Mouse (Mus musculus) thymus, postnatal 14 days (tissue): ENCODE measurements around the gene Rnf19b.

ENCODE experiments used
- DNase-seq: peaks from one replicate; pipeline ENCODE4 v3.0.0; 2021

Rnf19b gene

GRCm38 (mm10) chr4:129058207-129059092, at the start of gene Rnf19b:
Gene Rnf19b, plus strand, starts transcription at chr4:129058271.
- DNase-seq: peak; percentile 65

- DNase-seq: no peak
These were observed 49.4 kb upstream of the Rnf19b start for GRCm38 (mm10) chr4:129008672-129009071.

- no peak for DNase-seq
These were observed 48.5 kb upstream of the Rnf19b start for GRCm38 (mm10) chr4:129009521-129009920.

- DNase-seq: no peak
These were observed 46.4 kb upstream of the Rnf19b start for GRCm38 (mm10) chr4:129011604-129012121.

- DNase-seq: no peak
These were observed 44.8 kb upstream of the Rnf19b start for GRCm38 (mm10) chr4:129013151-129013864.

- DNase-seq: no peak
These were observed 41.7 kb upstream of the Rnf19b start for GRCm38 (mm10) chr4:129016329-129016728.

GRCm38 (mm10) chr4:129017150-129017549, 40.9 kb upstream of the Rnf19b start:
- DNase-seq: no peak

- no peak for DNase-seq
These were observed 39.2 kb upstream of the Rnf19b start for GRCm38 (mm10) chr4:129018788-129019435.

- DNase-seq: no peak
These were observed 38.3 kb upstream of the Rnf19b start for GRCm38 (mm10) chr4:129019788-129020187.

GRCm38 (mm10) chr4:129020454-129020853, 37.6 kb upstream of the Rnf19b start:
- no peak for DNase-seq

- DNase-seq: no peak
These were observed 36.6 kb upstream of the Rnf19b start for GRCm38 (mm10) chr4:129021426-129021825.

GRCm38 (mm10) chr4:129021886-129022285, 36.2 kb upstream of the Rnf19b start:
- DNase-seq: no peak

- DNase-seq: no peak
These were observed 34.2 kb upstream of the Rnf19b start for GRCm38 (mm10) chr4:129023884-129024283.

- no peak for DNase-seq
These were observed 33.3 kb upstream of the Rnf19b start for GRCm38 (mm10) chr4:129024775-129025174.

GRCm38 (mm10) chr4:129025707-129026106, 32.4 kb upstream of the Rnf19b start:
- DNase-seq: no peak

- DNase-seq: no peak
These were observed 27.3 kb upstream of the Rnf19b start for GRCm38 (mm10) chr4:129030746-129031145.

GRCm38 (mm10) chr4:129031408-129031965, 26.6 kb upstream of the Rnf19b start:
- no peak for DNase-seq

- DNase-seq: peak; percentile 33
These were observed 25.7 kb upstream of the Rnf19b start for GRCm38 (mm10) chr4:129032133-129032962.

- peak; percentile 67 for DNase-seq
These were observed 24.8 kb upstream of the Rnf19b start for GRCm38 (mm10) chr4:129032963-129033951.

- DNase-seq: no peak
These were observed 23.8 kb upstream of the Rnf19b start for GRCm38 (mm10) chr4:129034224-129034623.
